In the genomic region with DNA sequence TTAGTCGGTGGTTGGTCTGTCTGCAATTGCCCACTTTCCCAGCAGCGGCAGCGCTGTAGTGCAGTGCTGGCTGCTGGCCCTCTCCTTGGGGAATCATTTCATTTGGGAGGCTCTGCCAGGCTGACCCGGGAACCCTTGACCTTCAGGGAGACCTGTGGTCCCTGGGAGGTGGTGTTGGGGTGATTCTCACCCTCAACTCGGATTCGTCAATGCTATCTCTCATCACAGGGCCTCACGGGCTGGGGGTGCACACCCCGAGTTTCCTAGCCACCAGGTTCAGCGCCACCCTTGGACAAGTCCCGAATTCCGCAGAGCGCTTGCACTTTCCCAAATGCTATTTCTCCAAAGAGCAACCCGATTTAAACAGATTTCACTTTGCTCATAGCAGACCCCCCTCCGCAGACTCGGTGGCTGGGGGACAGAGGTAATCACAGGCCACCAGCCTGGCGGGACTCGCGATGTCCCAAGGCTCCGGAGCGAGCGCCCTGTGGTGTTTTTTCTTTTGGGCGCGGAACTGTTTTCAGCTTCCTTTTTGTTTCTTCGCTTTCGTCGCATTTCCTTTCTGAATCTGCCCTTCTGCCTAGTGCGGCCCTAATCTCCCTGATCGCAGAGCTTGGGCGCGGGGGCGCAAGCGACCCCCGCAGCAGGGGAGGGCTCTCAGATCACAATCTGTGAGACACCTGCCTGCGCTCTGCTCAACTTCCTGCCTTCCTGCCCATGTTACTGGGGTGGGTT, we compare ENCODE assay signal across 8 mouse cellular contexts.
DNase-seq lines count a peak whose midpoint lies in the region.

No protein-coding gene starts in this region.

- H3K36me3 ChIP-seq in embryonic facial prominence, embryonic 10.5 days (replicated peaks), result no peaks in the 10 kb centered on the region
- no peaks in the 10 kb centered on the region for H3K36me3 ChIP-seq in hindbrain, embryonic 10.5 days
- H3K36me3 ChIP-seq in midbrain, embryonic 10.5 days, result no peaks in the 10 kb centered on the region

- peak overlapping the region; percentile 76 for H3K27ac ChIP-seq in embryonic facial prominence, embryonic 10.5 days (replicated peaks)
- H3K27ac ChIP-seq in hindbrain, embryonic 10.5 days, result peak overlapping the region; percentile 79
- peak overlapping the region; percentile 82 for H3K27ac ChIP-seq in midbrain, embryonic 10.5 days (replicated peaks)

- H3K27me3 ChIP-seq in embryonic facial prominence, embryonic 10.5 days (replicated peaks; ENCODE audit: low read depth, poor library complexity, severe bottlenecking), result peaks cover 66% of the 10 kb centered on the region
- peaks cover 48% of the 10 kb centered on the region for H3K27me3 ChIP-seq in hindbrain, embryonic 10.5 days (ENCODE audit: insufficient read depth, poor library complexity, severe bottlenecking)
- peaks cover 38% of the 10 kb centered on the region for H3K27me3 ChIP-seq in midbrain, embryonic 10.5 days (ENCODE audit: low read depth, poor library complexity, severe bottlenecking)

- peak overlapping the region; percentile 61 for H3K4me3 ChIP-seq in embryonic facial prominence, embryonic 10.5 days
- peak overlapping the region; percentile 53 for H3K4me3 ChIP-seq in hindbrain, embryonic 10.5 days
- H3K4me3 ChIP-seq in midbrain, embryonic 10.5 days, result peak overlapping the region; percentile 53

- WGBS in embryonic facial prominence, embryonic 10.5 days, result under 1% methylated on average over 34 of the region's 34 CpGs
- 1% methylated on average over 34 of the region's 34 CpGs for WGBS in hindbrain, embryonic 10.5 days
- 1% methylated on average over 34 of the region's 34 CpGs for WGBS in midbrain, embryonic 10.5 days

- H3K4me1 ChIP-seq in embryonic facial prominence, embryonic 10.5 days, result peaks cover 43% of the 10 kb centered on the region
- peaks cover 54% of the 10 kb centered on the region for H3K4me1 ChIP-seq in hindbrain, embryonic 10.5 days (replicated peaks)
- peaks cover 50% of the 10 kb centered on the region for H3K4me1 ChIP-seq in midbrain, embryonic 10.5 days

- DNase-seq in layer of hippocampus, adult 18-20 months (ENCODE audit: low spot score in 2 of 2), result peak; percentile 24 to 29
- no peak for DNase-seq in layer of hippocampus, adult 11-12 months (ENCODE audit: low spot score)
- DNase-seq in T-cell, adult 2 months (ENCODE audit: low spot score), result peak; percentile 64
- peak; percentile 45 for DNase-seq in embryonic facial prominence, embryonic 10.5 days (ENCODE audit: low spot score)
- peak; percentile 51 for DNase-seq in hindbrain, embryonic 10.5 days (ENCODE audit: low spot score)
- peak; percentile 58 for DNase-seq in midbrain, embryonic 10.5 days (ENCODE audit: low spot score)
- DNase-seq in thymus, postnatal 4 days, result peak; percentile 85
- DNase-seq in spleen, postnatal 4 days (ENCODE audit: low spot score in 2 of 2), result no peak

- no peaks in the 10 kb centered on the region for H3K9me3 ChIP-seq in embryonic facial prominence, embryonic 10.5 days
- H3K9me3 ChIP-seq in hindbrain, embryonic 10.5 days, result no peaks in the 10 kb centered on the region
- no peaks in the 10 kb centered on the region for H3K9me3 ChIP-seq in midbrain, embryonic 10.5 days (replicated peaks)

Comparison
In these comparisons a context has a peak if more than half of its experiments do, and no peak if none do; other contexts are left out.
1. DNase-seq: peak in layer of hippocampus, adult 18-20 months (2 of 2), T-cell, adult 2 months (single experiment), embryonic facial prominence, embryonic 10.5 days (single experiment), hindbrain, embryonic 10.5 days (single experiment), midbrain, embryonic 10.5 days (single experiment) and thymus, postnatal 4 days (single experiment); none in layer of hippocampus, adult 11-12 months (single experiment) and spleen, postnatal 4 days (0 of 2).
2. Peak in every context shown above with its lines, with median percentiles within 50 percentile points of each other: H3K27ac ChIP-seq and H3K4me3 ChIP-seq.